Mouse (Mus musculus) forebrain, embryonic 10.5 days (tissue): ENCODE data around the gene Foxk2. TPM values are rescaled to one million over a fixed set of nuclear protein-coding genes. Genes with fewer than 3 reads are reported as not detected.

ENCODE experiments used
- DNase-seq: peaks from one replicate; pipeline ENCODE4 v3.0.0-alpha.2; 2017; ENCODE audit warnings: low spot score; ENCODE audit errors: extremely low spot score
- H3K27ac ChIP-seq: fragments of 300-500 bp; sonication (generic); 2 replicates; pipeline ENCODE4 v1.5.1; 2016; ENCODE audit warnings: mild to moderate bottlenecking
- H3K27me3 ChIP-seq: fragments of 300-500 bp; sonication (generic); 2 replicates; pipeline ENCODE4 v1.6.1; 2016; ENCODE audit warnings: mild to moderate bottlenecking; ENCODE audit not compliant: poor library complexity, severe bottlenecking
- H3K36me3 ChIP-seq: fragments of 300-500 bp; sonication (generic); replicated peaks from 2 replicates; pipeline ENCODE4 v1.6.1; 2016; ENCODE audit warnings: mild to moderate bottlenecking, moderate library complexity
- H3K4me1 ChIP-seq: fragments of 300-500 bp; sonication (generic); 2 replicates; pipeline ENCODE4 v1.6.1; 2016
- H3K4me3 ChIP-seq: fragments of 300-500 bp; sonication (generic); 2 replicates; pipeline ENCODE4 v1.5.1; 2016; ENCODE audit warnings: mild to moderate bottlenecking, moderate library complexity
- H3K9me3 ChIP-seq: fragments of 300-500 bp; sonication (generic); 2 replicates; pipeline ENCODE4 v1.6.1; 2016; ENCODE audit warnings: mild to moderate bottlenecking, moderate library complexity
- WGBS: fragments of 180-500 bp; shearing (Covaris S2); methylation state at CpG from one replicate; pipeline ENCODE4 v1.1.7; 2016; 5-methylcytosine and 5-hydroxymethylcytosine counted together
- polyA plus RNA-seq: library from polyadenylated mRNA; unstranded; fragments of >200 nt; fragmentation: Nextera tagmentation; extraction: Ambion mirVana; gene quantifications from 2 replicates; pipeline ENCODE4 v1.2.1, GENCODE M21; 2016

Gene Foxk2
- 10.4 and 11.9 TPM in 2 replicates for polyA plus RNA-seq

DNA sequence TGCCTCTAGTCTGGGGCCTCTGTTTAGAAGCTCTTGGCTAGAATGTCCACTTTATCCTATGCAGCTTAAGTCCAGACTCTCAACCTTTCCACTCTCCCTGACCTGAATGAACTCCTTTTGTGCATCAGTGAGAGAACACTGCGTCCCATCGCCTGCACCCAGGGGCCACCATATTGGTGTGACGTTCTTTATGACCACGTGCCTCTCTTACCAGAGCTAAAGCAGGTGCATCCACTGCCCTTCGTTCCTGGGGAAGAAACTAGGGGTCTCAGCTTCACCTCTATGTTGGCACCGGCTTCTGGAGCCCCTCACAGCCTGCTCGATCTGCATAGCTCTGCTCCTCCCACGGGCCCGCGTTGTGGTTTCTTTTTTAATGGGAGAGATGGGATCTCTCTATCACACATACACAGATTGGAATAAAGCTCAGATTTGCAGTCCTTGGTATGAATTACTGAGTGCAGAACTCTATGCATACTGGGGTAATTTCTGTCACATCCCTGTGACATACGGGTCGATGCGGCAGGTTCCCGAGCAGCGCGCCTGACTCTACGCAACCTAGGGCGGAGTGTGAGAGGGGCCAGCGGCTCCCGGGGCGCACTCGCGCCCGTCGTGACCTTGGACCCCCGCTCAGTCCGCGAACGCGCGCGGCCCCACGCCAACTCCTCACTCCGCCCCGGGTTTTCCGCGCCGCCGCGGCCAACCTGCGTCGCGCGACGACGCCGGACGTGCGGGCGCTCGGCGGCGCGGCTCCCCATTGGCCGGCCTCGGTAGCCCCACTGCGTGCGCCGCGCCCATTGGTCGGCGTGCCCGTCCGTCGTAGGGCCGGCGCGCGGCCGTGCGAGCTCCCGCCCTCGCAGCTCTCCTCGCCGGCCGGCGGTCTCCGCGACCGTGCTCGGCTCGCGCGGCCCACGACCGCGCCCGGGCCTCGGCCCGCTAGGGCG is at the start of gene Foxk2:
Foxk2 (plus strand) TSS at position 831 of the 941 bp plus-strand sequence.
- Histone ChIP-seq H3K27me3 (no peaks in the 10 kb centered on the region), H3K36me3 (peaks cover 49% of the 10 kb centered on the region), H3K4me1 (peaks cover 30% of the 10 kb centered on the region), H3K9me3 (no peaks in the 10 kb centered on the region), H3K4me3 (peak within 1 kb of the TSS; percentile 100), H3K27ac (peak within 1 kb of the TSS; percentile 95)
- peak; percentile 78 for DNase-seq
- WGBS, result under 1% methylated on average over 91 of the region's 91 CpGs

DNA sequence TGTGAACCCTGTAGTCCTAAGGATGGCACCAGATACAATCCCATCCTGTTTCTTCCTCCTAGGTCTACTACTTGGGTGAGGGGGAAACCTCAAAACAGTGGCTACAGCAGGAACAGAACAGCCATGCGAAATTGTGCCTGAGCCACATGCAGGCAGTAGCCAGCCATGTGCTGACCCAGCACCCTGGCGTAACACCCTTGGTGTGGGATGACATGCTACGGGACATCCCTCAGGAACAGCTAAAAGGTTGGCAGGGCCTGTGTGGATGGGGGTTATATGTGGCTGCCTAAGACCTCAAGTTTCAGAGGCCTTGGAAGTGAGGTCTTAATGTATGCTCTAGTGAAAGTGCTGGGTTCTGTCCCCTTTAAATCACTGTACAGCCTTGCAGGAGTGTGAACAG is 43.0 kb upstream of the Foxk2 start:
- H3K9me3 ChIP-seq, result no peaks in the 10 kb centered on the region
- no peak for DNase-seq
- peaks cover 71% of the 10 kb centered on the region for H3K36me3 ChIP-seq
- no peak overlapping the region for H3K27ac ChIP-seq
- H3K4me3 ChIP-seq, result no peak overlapping the region
- H3K4me1 ChIP-seq, result no peaks in the 10 kb centered on the region
- WGBS, result 92% methylated on average over 3 of the region's 3 CpGs
- no peaks in the 10 kb centered on the region for H3K27me3 ChIP-seq

DNA sequence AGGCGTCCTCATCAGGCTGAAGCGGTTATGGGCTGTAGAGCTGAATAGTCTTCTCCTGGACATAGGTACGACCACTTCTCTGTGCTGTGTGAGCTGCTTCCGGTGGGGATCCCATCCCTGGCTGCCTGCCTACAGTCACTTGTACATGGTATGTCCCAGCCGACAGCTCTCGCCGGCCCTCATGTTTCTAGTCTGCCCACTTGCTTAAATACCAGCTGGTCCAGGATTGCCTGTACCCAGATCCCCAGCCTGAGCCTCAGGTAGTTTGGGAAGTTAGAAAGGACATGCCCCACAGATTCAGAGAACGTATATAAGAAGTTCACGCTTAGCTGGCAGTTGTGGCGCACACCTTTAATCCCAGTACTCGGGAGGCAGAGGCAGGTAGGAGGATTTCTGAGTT is 40.0 kb upstream of the Foxk2 start:
- Histone ChIP-seq H3K27me3 (no peaks in the 10 kb centered on the region), H3K4me1 (no peaks in the 10 kb centered on the region), H3K36me3 (peaks cover 87% of the 10 kb centered on the region), H3K27ac (no peak overlapping the region), H3K9me3 (no peaks in the 10 kb centered on the region), H3K4me3 (no peak overlapping the region)
- no peak for DNase-seq
- WGBS, result 90% methylated on average over 11 of the region's 11 CpGs

DNA sequence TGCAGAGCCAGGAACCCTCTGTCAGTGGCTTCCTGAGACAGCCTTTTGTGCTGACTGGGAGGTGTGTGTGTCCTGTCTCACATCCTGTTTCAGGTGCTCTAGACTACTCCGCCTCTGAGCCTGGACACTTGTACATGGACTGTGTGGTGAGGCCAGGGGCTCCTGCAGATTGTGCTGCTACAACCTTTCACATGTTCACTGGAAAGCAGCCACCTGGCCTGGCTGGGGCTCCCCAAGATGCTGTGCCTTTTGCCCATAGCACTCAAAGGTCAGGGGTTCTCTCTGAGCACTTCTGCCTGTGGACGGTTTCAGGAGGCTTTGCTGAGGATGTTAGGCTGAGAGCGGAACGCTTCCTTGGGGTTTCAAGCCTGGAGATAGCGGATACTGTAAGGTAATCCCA is 39.0 kb upstream of the Foxk2 start:
- Histone ChIP-seq H3K27me3 (no peaks in the 10 kb centered on the region), H3K27ac (no peak overlapping the region), H3K9me3 (no peaks in the 10 kb centered on the region), H3K4me1 (no peaks in the 10 kb centered on the region), H3K36me3 (peaks cover 94% of the 10 kb centered on the region), H3K4me3 (no peak overlapping the region)
- 90% methylated on average over 5 of the region's 5 CpGs for WGBS
- DNase-seq, result no peak

DNA sequence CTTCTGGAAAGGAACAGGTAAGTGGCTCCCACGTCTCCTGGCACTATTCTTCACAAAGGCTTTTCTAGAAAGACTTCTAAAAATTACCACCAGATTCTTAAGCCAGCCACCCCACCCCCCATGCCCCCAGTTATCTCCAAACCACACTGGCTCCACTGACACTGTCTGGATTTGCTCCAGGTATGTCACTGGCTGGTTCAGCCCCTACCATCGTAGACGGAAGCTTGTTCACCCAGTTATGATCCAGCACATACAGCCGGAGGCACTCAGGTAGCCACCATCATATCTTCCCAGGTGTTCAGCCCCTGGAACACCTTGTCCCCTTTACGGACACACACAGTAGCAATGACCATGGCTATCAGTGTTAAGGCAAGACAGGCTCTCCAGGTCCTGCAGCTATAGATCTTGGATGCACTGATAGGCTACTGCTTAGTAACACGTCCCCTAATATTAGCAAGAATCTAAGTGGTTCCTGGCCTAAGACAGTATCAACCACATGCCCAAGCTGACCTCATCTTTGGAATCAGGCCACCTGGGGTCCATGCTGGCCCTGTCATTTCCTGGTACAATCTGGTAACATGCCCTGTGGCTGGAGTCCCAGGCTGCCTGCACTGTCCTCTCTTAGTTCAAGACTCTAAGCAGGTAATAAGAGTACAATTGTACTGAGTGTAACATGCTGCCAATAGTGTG is 38.3 kb upstream of the Foxk2 start:
- Histone ChIP-seq H3K27me3 (no peaks in the 10 kb centered on the region), H3K36me3 (peaks cover 94% of the 10 kb centered on the region), H3K9me3 (no peaks in the 10 kb centered on the region), H3K4me1 (no peaks in the 10 kb centered on the region), H3K27ac (no peak overlapping the region), H3K4me3 (no peak overlapping the region)
- WGBS, result 89% methylated on average over 6 of the region's 6 CpGs
- DNase-seq, result no peak

DNA sequence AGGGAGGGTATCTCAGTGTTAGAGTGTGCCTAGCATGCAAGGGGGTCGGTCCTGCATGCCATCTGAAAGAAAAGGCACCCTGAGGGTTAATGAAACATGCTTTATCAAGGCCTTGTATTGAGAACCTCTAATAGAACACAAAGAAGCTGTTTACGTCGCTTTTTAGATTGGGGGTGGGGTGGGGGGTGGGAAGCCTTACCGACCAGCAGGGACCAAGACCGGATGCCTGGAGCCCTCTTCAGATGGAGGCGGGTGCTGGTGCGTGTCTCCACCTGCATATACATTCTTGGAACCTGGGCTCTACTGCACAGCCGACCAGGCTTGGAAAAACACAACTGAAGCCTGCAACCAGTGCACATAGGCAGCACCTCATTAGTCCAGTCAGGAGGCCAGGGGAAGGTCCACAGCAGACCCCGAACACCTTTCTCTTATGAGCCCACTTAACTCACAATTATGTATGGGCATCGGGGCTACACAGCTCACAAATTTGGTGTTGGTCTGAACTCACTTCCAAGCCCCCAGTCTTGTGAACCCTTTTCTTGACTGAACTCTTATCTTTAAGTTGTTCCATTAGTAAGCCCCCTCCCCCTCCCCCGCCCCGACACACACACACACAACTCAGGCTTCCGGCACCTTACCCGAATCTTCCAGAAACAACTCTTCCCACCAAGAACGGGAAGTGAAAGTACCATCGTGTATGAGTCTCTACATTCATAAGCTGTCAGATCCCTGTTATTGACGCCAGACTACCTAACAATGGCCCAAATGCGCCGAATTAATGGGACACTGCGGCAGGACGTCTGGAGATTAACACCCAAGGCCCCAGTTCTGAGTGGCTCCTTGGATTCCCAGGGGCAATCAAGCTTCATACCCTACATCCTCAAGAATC is 31.4 kb upstream of the Foxk2 start:
- Histone ChIP-seq H3K4me1 (peaks cover 30% of the 10 kb centered on the region), H3K27ac (peak overlapping the region; percentile 86), H3K27me3 (no peaks in the 10 kb centered on the region), H3K9me3 (no peaks in the 10 kb centered on the region), H3K4me3 (peak overlapping the region; percentile 78), H3K36me3 (peaks cover 44% of the 10 kb centered on the region)
- DNase-seq, result no peak
- WGBS, result 35% methylated on average over 21 of the region's 21 CpGs

DNA sequence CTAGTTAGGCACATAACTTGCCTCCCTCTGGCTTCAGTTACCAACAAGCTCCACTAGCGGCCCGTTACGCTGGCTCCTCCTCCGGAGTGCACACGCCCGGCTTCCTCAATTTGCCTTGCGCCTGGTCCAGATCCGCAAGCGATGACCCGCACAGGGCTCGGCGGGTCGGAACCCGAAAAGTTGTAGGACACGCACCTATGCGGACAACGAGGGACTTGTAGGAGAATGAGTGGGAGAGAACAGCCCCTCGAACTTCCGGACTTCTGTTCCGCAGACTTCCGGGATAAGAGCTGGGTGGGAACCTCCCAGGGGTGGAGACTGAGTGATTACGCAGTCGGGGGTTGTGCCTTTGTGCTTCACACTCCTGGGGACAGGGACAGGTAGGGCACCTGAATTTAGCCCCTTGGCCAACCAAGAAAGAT is 30.8 kb upstream of the Foxk2 start, which contains the start of gene Cybc1:
Cybc1 (minus strand) TSS at position 305 of the 422 bp plus-strand sequence.
- Histone ChIP-seq H3K36me3 (peaks cover 37% of the 10 kb centered on the region), H3K4me1 (peaks cover 30% of the 10 kb centered on the region), H3K4me3 (peak within 1 kb of the TSS; percentile 78), H3K9me3 (no peaks in the 10 kb centered on the region), H3K27ac (peak within 1 kb of the TSS; percentile 86), H3K27me3 (no peaks in the 10 kb centered on the region)
- peak; percentile 77 for DNase-seq
- 0% methylated on average over 23 of the region's 23 CpGs for WGBS

DNA sequence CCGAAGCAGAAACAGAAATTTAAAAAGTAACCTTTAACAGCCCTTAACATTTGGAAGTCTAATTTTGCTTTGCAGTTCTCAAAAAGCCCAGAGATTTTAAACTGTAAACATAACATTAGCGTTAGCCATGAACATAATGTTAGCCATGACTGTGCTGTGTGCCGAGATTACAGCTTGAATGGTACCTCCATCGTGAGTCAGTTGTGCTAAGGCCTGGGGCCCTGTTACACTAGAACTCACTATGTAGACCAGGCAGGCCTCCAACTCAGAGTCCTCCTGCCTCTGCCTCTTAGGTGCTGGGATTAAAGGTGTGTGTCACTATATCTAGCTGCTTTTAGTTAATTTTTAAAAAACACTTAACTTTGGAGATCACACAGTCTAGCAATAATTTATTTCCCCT is 28.6 kb upstream of the Foxk2 start:
- H3K36me3 ChIP-seq, result peaks cover 15% of the 10 kb centered on the region
- WGBS, result 81% methylated on average over 4 of the region's 4 CpGs
- no peak overlapping the region for H3K27ac ChIP-seq
- no peaks in the 10 kb centered on the region for H3K27me3 ChIP-seq
- H3K4me1 ChIP-seq, result peaks cover 40% of the 10 kb centered on the region
- no peaks in the 10 kb centered on the region for H3K9me3 ChIP-seq
- no peak for DNase-seq
- H3K4me3 ChIP-seq, result no peak overlapping the region

DNA sequence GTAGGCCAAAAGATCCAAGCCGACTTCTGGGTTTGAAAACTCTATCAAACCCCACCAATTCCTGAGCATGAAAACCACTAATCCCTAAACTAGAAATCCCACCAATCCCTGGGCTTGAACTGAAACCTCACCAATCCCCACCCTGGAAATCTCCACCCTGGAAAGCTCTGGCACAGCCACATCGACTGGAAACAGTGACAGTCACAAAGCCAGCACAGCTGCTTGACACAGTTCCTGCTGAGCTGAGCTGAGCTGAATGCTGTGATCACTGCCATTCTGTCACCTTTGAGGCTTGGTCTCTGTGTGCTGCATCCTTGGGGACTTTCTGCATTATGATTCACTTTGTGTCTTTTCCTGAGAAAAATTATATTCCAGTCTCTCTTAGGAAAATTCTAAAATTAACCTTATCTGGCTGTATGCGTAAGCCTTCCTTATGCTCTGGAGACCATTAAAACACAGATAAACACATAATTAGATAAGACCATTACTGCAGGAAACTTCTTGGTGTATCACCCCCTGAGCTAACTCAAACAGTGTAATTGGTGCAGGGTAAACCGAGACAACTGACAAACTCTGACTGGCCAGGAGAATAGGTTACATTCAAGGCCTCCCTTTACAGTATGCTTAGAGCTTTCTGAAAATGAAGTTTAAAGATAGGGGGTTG is 28.0 kb upstream of the Foxk2 start:
- no peak for DNase-seq
- Histone ChIP-seq H3K4me1 (peaks cover 44% of the 10 kb centered on the region), H3K27me3 (no peaks in the 10 kb centered on the region), H3K9me3 (no peaks in the 10 kb centered on the region), H3K4me3 (no peak overlapping the region), H3K27ac (no peak overlapping the region), H3K36me3 (peaks cover 10% of the 10 kb centered on the region)
- 56% methylated on average over 4 of the region's 4 CpGs for WGBS

DNA sequence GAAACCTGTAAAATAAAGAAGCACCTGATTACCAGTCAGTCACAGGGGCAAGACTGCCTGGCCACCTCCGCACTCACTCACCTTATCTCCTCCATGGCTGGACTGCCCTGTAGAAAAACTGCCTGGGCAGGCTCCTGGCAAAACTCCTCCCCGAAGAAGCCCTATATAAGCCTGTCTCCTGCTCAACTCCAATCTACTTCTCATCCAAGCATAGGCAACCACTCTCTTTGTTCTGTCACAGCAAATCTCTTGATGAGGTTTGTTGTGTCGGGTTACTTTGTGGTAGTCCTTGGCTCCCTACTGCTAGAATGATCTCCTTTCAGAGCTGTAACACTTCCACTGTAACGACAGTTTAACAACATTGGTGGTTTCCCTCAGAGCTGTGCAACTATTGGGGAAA is 27.1 kb upstream of the Foxk2 start:
- Histone ChIP-seq H3K4me1 (peaks cover 40% of the 10 kb centered on the region), H3K9me3 (no peaks in the 10 kb centered on the region), H3K27ac (no peak overlapping the region), H3K36me3 (0 out of 2 replicates have a peak, but pooled peaks cover 1% of the 10 kb centered on the region), H3K27me3 (no peaks in the 10 kb centered on the region), H3K4me3 (no peak overlapping the region)
- 37% methylated on average over 4 of the region's 4 CpGs for WGBS
- DNase-seq, result no peak

DNA sequence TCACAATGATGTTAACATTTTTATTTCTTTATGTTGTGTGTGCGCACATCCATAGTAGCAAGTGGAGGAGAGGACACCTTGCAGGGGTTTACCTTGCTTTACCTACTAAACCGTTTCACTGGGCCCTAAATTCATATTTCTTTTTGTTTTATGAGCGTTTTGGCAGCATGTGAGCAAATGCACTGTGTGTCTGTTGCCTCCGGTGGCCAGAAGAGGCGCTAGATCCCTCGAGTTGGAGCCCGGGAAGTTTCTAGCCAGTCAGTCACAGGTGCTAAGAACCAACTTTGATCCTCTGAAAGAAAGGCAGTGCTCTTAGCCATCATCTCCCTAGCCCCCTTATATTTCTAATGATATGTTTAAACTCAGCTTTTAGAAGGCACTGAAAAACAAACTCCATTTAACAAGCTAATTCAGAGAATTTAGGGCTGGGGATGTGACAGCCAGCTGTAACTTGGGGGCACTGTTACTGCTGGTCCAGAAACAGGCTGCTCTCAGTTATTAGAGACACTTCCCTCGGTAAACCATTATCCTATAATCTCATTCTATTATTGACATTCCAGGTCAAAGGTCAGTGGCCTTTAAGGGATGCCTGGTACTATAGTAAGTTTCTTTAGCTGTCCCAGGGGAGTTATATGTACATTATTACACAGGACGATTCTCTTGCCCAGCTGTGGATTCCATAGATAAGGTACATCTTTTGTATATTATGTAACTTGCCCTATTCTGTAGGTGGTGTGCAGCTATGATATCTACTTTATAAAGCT is 24.1 kb upstream of the Foxk2 start:
- peak overlapping the region; percentile 78 for H3K4me3 ChIP-seq
- peaks cover 33% of the 10 kb centered on the region for H3K4me1 ChIP-seq
- no peaks in the 10 kb centered on the region for H3K27me3 ChIP-seq
- peak; percentile 37 for DNase-seq
- peaks cover 20% of the 10 kb centered on the region for H3K36me3 ChIP-seq
- H3K27ac ChIP-seq, result peak overlapping the region; percentile 99
- H3K9me3 ChIP-seq, result no peaks in the 10 kb centered on the region
- WGBS, result 28% methylated on average over 9 of the region's 9 CpGs
